Mouse (Mus musculus) frontal cortex, postnatal 14 days (tissue): Measurements from ENCODE around the gene Acot5.
A peak's percentile ranks its signal among the peaks of the same experiment; 100 is the strongest.
"Not testable (repeated sequence)": the region's sequence is repeated elsewhere in the genome, so short reads cannot be mapped to it uniquely, and the experiment has no call there.

Experiments
- DNase-seq, 2 experiments: peaks; one replicate each; pipeline ENCODE4 v3.0.0; 2022; ENCODE audit warnings: low spot score in 2 of 2

Gene Acot5

GRCm38 (mm10) chr12:84068986-84069385 is at the start of gene Acot5:
Acot5 (plus strand) TSS chr12:84069325.
- DNase-seq = no peak

DNA sequence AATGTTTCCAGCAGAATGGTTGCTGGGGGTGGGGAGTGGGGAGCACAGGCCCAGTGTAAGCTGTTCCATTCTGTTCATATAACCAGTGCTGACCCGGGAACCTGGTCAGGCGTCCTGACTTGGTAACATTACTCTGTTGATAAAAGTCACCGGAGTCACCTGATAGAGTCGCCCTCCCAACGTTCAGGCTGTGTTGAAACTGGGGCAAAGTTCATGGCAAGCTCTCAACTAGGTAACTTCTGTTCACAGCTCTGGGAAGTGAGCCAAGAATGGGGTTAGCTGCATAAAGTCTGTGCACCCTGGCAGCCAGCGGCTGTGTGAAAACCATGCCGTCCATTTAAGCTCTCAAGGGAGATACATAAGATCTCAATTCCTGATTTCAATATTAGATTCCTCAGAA is 48.6 kb upstream of the Acot5 start:
- not testable (repeated sequence) for DNase-seq

DNA sequence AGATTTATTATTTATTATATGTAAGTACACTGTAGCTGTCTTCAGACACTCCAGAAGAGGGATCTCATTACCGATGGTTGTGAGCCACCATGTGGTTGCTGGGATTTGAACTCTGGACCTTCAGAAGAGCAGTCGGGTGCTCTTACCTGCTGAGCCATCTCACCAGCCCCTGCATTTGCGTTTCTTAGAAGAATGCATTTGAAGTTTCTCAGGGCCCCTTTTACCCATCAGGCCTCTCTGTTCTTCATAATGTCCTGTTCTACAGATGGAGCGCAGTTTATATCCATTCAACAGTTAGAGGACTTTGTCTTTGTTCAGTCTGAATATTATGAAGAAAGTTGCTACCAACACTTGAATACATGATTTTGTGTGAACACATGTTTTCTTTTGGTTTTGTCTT is 46.9 kb upstream of the Acot5 start:
- DNase-seq = not testable (repeated sequence)

GRCm38 (mm10) chr12:84023052-84023745 is 45.9 kb upstream of the Acot5 start:
- DNase-seq = no peak

DNA sequence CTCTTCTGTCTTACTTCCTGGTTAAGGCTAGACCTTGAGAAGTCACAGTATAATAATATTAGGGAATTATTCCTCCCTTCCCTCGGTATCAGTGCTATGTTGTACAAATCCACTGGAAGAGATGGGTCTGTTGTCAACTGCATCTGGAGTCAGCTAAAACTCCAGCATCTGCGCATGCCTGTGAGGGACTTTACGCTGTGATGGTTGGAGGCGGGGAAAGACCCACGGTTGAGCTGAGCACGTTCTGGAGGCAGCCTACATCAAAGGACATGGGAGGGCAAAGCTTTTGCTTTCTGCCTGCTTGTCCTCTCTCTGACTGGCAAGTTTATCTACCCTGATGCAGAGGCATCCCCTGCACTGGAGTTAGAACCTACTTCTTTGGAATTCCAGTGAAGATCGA is 43.2 kb upstream of the Acot5 start:
- DNase-seq = no peak

DNA sequence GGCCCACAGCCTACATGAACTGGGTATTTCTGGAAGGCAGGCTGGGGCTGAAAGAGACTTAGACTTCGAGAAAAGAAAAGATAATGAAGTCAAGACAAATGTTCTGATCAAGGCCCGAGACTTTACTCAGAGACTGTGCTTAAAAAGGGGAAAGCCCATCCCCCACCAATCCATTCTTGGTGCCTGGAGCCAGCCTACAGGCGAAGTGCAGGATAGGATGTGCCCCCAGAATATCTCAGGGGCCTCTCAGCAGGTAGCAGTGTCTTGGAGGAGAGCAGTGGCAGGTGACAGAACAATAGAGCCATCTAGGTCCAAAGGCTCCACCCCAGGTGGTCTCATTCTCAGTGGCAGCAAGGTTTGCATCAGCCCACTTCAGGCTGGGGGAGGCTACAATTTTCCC is 40.8 kb upstream of the Acot5 start:
- not testable (repeated sequence) for DNase-seq

- not testable (repeated sequence) for DNase-seq
These were observed 40.1 kb upstream of the Acot5 start for GRCm38 (mm10) chr12:84029043-84029442.

- peak in 1 of 2 experiments; percentile 68 for DNase-seq
These were observed 38.3 kb upstream of the Acot5 start for GRCm38 (mm10) chr12:84030659-84031332.

DNA sequence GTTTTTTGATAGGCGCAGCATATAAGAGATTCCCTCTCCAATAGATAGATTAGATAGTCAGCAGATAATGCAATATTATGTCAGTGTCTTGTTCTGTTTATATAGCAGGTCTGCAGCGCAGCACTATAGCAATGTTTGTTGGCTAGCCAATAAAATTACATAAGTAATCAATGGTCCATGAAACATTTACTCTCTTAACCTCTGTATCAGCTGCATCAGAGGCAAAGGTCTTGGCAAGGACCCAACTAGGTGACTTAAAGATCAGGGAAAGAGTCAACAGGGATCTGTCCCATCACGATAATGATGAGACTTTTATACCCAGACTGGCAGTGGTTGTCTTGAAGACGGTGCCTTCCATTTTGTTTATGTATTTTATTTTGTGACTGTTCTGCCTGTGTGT is 36.3 kb upstream of the Acot5 start:
- DNase-seq = no peak

DNA sequence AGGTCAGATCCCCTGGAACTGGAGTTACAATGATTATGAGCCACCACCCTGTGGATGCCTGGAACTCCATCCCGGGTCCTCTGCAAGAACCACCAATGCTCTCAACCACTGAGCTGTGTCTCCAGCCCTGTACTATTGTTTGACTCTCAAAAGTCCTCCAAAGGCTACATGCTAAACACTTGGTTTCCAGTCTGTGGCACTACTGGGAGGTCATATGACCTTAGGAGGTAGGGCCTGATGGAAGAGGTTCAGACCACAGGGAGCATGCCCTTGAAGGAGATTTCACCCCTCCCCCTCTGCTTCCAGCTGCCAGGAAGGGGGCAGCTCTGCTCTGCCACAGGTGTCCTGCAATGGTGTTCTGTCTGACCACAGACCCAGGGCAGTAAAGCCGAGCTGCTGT is 35.8 kb upstream of the Acot5 start:
- not testable (repeated sequence) for DNase-seq

DNA sequence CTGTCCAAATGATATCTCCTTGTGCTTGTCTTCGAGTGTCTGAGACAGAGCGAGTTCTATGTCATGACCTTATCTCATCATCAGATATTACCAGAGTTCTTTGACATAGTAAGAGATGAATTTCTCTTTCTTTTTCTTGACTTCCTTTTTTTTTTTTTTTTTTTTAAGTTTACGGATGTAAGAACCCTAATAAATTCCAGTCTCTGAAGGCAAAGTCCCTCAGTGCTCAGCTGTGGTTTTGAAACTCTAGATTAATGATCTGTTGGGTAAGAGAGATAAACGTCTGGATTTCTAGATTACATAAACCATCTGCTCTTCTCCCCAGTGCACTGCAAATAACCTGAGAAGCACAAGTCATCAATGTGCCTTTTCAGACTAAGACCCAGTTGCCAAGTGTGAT is 35.0 kb upstream of the Acot5 start:
- no peak for DNase-seq

DNA sequence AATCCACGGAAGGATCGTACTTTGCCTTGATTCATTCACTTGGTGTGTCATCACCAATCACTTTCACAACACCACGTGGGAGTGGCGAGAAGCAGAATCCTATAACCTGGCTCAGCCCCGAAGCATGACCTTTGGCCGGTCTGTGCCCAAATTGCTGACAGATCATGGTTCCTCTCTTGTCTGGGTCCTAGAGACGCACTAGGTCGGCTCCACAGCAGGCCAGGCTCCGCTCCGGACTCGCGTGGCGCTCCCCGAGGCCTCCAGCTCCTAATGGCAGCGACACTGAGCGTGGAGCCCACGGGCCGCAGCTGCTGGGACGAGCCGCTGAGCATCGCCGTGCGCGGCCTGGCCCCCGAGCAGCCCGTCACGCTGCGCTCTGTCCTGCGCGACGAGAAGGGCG is 30.9 kb upstream of the Acot5 start, which contains the start of gene Acot4:
Acot4 (plus strand) TSS at position 139 of the 400 bp plus-strand sequence.
- DNase-seq = peak in 1 of 2 experiments; percentile 11

DNA sequence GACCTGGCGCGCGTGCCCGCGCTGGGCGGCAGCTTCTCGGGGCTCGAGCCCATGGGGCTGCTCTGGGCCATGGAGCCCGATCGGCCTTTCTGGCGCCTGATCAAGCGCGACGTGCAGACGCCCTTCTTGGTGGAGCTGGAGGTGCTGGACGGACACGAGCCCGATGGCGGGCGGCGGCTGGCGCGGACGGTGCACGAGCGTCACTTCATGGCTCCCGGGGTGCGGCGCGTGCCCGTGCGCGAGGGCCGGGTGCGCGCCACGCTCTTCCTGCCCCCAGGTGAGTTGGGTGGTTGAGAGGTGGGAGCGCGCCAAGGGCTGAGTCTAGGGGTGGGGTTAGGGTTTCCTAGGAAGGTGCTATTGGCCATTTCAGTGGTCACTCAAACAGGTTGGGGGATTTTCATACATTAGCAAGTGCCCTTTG is 30.4 kb upstream of the Acot5 start, which contains the start of gene Gm49366:
Gm49366 (plus strand) TSS at position 245 of the 421 bp plus-strand sequence.
- DNase-seq = peak in 1 of 2 experiments; percentile 8

GRCm38 (mm10) chr12:84042248-84042647 is 26.9 kb upstream of the Acot5 start:
- DNase-seq = no peak

GRCm38 (mm10) chr12:84044045-84044444 is 25.1 kb upstream of the Acot5 start:
- DNase-seq = no peak

GRCm38 (mm10) chr12:84046906-84047305 is 22.2 kb upstream of the Acot5 start:
- no peak for DNase-seq

- not testable (repeated sequence) for DNase-seq
These were observed 18.4 kb upstream of the Acot5 start for GRCm38 (mm10) chr12:84050744-84051143.

DNA sequence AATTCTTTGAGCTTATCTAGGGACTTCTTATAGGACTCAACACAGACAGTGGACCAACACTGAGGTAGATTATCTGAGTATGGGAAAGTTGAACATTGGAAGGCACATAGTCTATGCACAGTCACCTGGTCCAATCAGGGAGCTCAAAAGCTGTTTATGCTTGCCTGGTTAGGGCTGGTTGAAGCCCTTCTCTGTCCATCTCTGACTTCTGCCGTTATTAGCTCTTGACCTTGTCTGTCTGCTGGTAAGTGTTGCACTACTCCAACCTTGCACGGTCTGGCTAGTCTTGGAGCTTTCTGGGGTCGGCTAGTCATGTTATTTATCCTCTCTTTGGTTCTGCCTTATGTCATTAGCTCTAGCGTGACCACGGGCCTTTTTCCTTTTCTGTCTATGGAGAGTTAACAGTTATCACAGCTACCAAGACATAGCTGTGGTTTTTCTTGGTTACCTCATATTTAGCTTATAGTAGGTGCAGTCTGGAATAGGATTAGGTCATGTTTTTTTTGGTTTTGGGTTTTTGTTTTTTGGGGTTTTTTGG is 17.1 kb upstream of the Acot5 start, which contains the start of gene Acot3:
Acot3 (plus strand) TSS at position 208 of the 538 bp plus-strand sequence.
- DNase-seq = no peak

DNA sequence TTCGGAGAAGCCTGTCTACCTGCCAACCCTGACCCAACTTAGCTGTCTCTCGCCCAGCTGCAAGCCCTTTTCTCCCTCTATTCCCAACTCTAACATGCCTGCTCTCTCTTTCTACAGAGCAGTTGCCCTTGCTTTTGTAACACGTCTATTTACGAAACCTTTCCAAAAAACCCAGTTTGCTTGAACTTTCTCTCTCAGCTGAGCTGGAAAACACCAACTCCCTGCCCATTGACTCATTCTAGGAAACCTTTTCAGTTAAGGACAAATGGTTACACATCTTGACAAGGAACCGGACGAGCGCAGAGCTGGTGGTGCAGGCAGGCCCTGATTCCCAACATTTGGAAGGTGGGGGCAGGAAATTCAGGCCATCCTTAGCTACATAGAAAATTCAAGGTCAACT is 16.5 kb upstream of the Acot5 start:
- DNase-seq = no peak

GRCm38 (mm10) chr12:84053173-84053572 is 16.0 kb upstream of the Acot5 start:
- DNase-seq = no peak

GRCm38 (mm10) chr12:84053679-84054391 is 15.3 kb upstream of the Acot5 start:
- DNase-seq = peak in 1 of 2 experiments; percentile 10

GRCm38 (mm10) chr12:84060946-84061345 is 8.2 kb upstream of the Acot5 start:
- no peak for DNase-seq
